Mouse (Mus musculus) left cerebral cortex, adult 11 months (tissue): ENCODE data around the gene Rab40c.

Experiments used
- DNase-seq: peaks from one replicate; pipeline ENCODE4 v3.0.0; 2022; ENCODE audit warnings: low spot score

Gene Rab40c

GRCm38 (mm10) chr17:25946349-25946748, 26.8 kb upstream of the Rab40c start:
- no peak for DNase-seq

- DNase-seq, result no peak
Observed at GRCm38 (mm10) chr17:25945517-25946155, 26.1 kb upstream of the Rab40c start.

GRCm38 (mm10) chr17:25944366-25945163, 25.0 kb upstream of the Rab40c start, which contains the start of the genes Pigq and Nhlrc4:
Gene Pigq (minus strand): TSS chr17:25944936.
Gene Nhlrc4 (minus strand): TSS chr17:25944961.
- no peak for DNase-seq

- DNase-seq, result no peak
Observed at GRCm38 (mm10) chr17:25943769-25944168, 24.2 kb upstream of the Rab40c start.

- no peak for DNase-seq
Observed at GRCm38 (mm10) chr17:25943221-25943620, 23.7 kb upstream of the Rab40c start.

GRCm38 (mm10) chr17:25942597-25943151, 23.1 kb upstream of the Rab40c start:
- no peak for DNase-seq

GRCm38 (mm10) chr17:25941511-25942241, 22.1 kb upstream of the Rab40c start:
- DNase-seq, result no peak

- DNase-seq, result no peak
Observed at GRCm38 (mm10) chr17:25934526-25934925, 15.0 kb upstream of the Rab40c start.

- peak; percentile 59 for DNase-seq
Observed at GRCm38 (mm10) chr17:25925348-25925747, 5.8 kb upstream of the Rab40c start.

- DNase-seq, result no peak
Observed at GRCm38 (mm10) chr17:25922120-25922519, 2.6 kb upstream of the Rab40c start.

- peak; percentile 100 for DNase-seq
Observed at GRCm38 (mm10) chr17:25919786-25920642, 487 bp upstream of the Rab40c start.

- DNase-seq, result no peak
Observed at GRCm38 (mm10) chr17:25918037-25918750, 1.3 kb downstream of the Rab40c start.

GRCm38 (mm10) chr17:25916931-25917647, 2.4 kb downstream of the Rab40c start:
- no peak for DNase-seq

- DNase-seq, result no peak
Observed at GRCm38 (mm10) chr17:25914295-25914694, 5.2 kb downstream of the Rab40c start.

GRCm38 (mm10) chr17:25913877-25914275, 5.7 kb downstream of the Rab40c start:
- no peak for DNase-seq

- peak; percentile 69 for DNase-seq
Observed at GRCm38 (mm10) chr17:25913186-25913876, 6.2 kb downstream of the Rab40c start.

- no peak for DNase-seq
Observed at GRCm38 (mm10) chr17:25911816-25912215, 7.7 kb downstream of the Rab40c start.

GRCm38 (mm10) chr17:25907640-25908039, 11.9 kb downstream of the Rab40c start:
- no peak for DNase-seq

- no peak for DNase-seq
Observed at GRCm38 (mm10) chr17:25903061-25903460, 16.5 kb downstream of the Rab40c start.
